Mouse (Mus musculus): ENCODE results near the gene Pabpc1l. TPM values are rescaled to one million over a fixed set of nuclear protein-coding genes. Genes with fewer than 3 reads are reported as not detected.

Pabpc1l gene
- 1.5 and 1.6 TPM in 2 replicates for polyA plus RNA-seq (2014; fragmentation: Nextera tagmentation; extraction: Ambion mirVana)

GRCm38 (mm10) chr2:164025150-164025549 lies at the start of gene Pabpc1l:
Gene Pabpc1l (plus strand): TSS chr2:164025450.
- Histone ChIP-seq H3K9me3 (ENCODE audit: control insufficient read depth, low read length) (no peaks in the 10 kb centered on the region), H3K27ac (ENCODE audit: low read depth, low read length) (no peak within 1 kb of the TSS), H3K4me2 (ENCODE audit: low read depth) (no peak within 1 kb of the TSS), H3K36me3 (ENCODE audit: control insufficient read depth, insufficient read depth, low read length) (no peaks in the 10 kb centered on the region), H3K4me3 (ENCODE audit: low read depth, low read length) (no peak within 1 kb of the TSS), H3K27me3 (ENCODE audit: control insufficient read depth, insufficient read depth, low read length) (no peaks in the 10 kb centered on the region), H3K9ac (ENCODE audit: low read length) (no peak within 1 kb of the TSS), H3K4me1 (ENCODE audit: control insufficient read depth, insufficient read depth, low read length) (no peaks in the 10 kb centered on the region)
- DNase-seq (ENCODE audit: low spot score) (no peak), ATAC-seq (ENCODE audit: insufficient read depth, low FRiP score, low TSS enrichment) (no peak)
- WGBS: 83% methylated on average over 16 of the region's 16 CpGs

- Histone ChIP-seq H3K4me3 (ENCODE audit: low read depth, low read length) (no peak overlapping the region), H3K9me3 (ENCODE audit: control insufficient read depth, low read length) (no peaks in the 10 kb centered on the region), H3K4me2 (ENCODE audit: low read depth) (no peak overlapping the region), H3K27ac (ENCODE audit: low read depth, low read length) (no peak overlapping the region), H3K27me3 (ENCODE audit: control insufficient read depth, insufficient read depth, low read length) (no peaks in the 10 kb centered on the region), H3K4me1 (ENCODE audit: control insufficient read depth, insufficient read depth, low read length) (no peaks in the 10 kb centered on the region), H3K9ac (ENCODE audit: low read length) (no peak overlapping the region), H3K36me3 (ENCODE audit: control insufficient read depth, insufficient read depth, low read length) (no peaks in the 10 kb centered on the region)
- ATAC-seq (ENCODE audit: insufficient read depth, low FRiP score, low TSS enrichment) (no peak), DNase-seq (ENCODE audit: low spot score) (no peak)
- WGBS: 85% methylated on average over 6 of the region's 7 CpGs
These were observed 48.8 kb upstream of the Pabpc1l start for GRCm38 (mm10) chr2:163976448-163976847.

GRCm38 (mm10) chr2:163987233-163987632 lies 38.0 kb upstream of the Pabpc1l start:
- 87% methylated on average over 8 of the region's 8 CpGs for WGBS
- Histone ChIP-seq H3K4me1 (ENCODE audit: control insufficient read depth, insufficient read depth, low read length) (no peaks in the 10 kb centered on the region), H3K9ac (ENCODE audit: low read length) (no peak overlapping the region), H3K27ac (ENCODE audit: low read depth, low read length) (no peak overlapping the region), H3K36me3 (ENCODE audit: control insufficient read depth, insufficient read depth, low read length) (no peaks in the 10 kb centered on the region), H3K27me3 (ENCODE audit: control insufficient read depth, insufficient read depth, low read length) (no peaks in the 10 kb centered on the region), H3K9me3 (ENCODE audit: control insufficient read depth, low read length) (no peaks in the 10 kb centered on the region), H3K4me2 (ENCODE audit: low read depth) (no peak overlapping the region), H3K4me3 (ENCODE audit: low read depth, low read length) (no peak overlapping the region)
- no peak for ATAC-seq (ENCODE audit: insufficient read depth, low FRiP score, low TSS enrichment)
- no peak for DNase-seq (ENCODE audit: low spot score)

- H3K4me3 ChIP-seq (ENCODE audit: low read depth, low read length): no peak overlapping the region
- no peak for ATAC-seq (ENCODE audit: insufficient read depth, low FRiP score, low TSS enrichment)
- no peak overlapping the region for H3K4me2 ChIP-seq (ENCODE audit: low read depth)
- H3K27ac ChIP-seq (ENCODE audit: low read depth, low read length): no peak overlapping the region
- H3K9ac ChIP-seq (ENCODE audit: low read length): no peak overlapping the region
- no peaks in the 10 kb centered on the region for H3K36me3 ChIP-seq (ENCODE audit: control insufficient read depth, insufficient read depth, low read length)
- DNase-seq (ENCODE audit: low spot score): no peak
- H3K27me3 ChIP-seq (ENCODE audit: control insufficient read depth, insufficient read depth, low read length): no peaks in the 10 kb centered on the region
- peaks cover 2% of the 10 kb centered on the region; the same call in 1 of the 2 replicates for H3K4me1 ChIP-seq (ENCODE audit: control insufficient read depth, insufficient read depth, low read length)
- no peaks in the 10 kb centered on the region for H3K9me3 ChIP-seq (ENCODE audit: control insufficient read depth, low read length)
- 92% methylated on average over 2 of the region's 2 CpGs for WGBS
These were observed 32.4 kb upstream of the Pabpc1l start for GRCm38 (mm10) chr2:163992871-163993270.

- no peak for ATAC-seq (ENCODE audit: insufficient read depth, low FRiP score, low TSS enrichment)
- WGBS: under 1% methylated on average over 13 of the region's 14 CpGs
- H3K4me2 ChIP-seq (ENCODE audit: low read depth): peak within 1 kb of the TSS; percentile 76
- peak within 1 kb of the TSS; percentile 94 for H3K27ac ChIP-seq (ENCODE audit: low read depth, low read length)
- DNase-seq (ENCODE audit: low spot score): no peak
- peak within 1 kb of the TSS; percentile 78 for H3K4me3 ChIP-seq (ENCODE audit: low read depth, low read length)
- H3K9ac ChIP-seq (ENCODE audit: low read length): peak within 1 kb of the TSS; percentile 96
- no peaks in the 10 kb centered on the region for H3K9me3 ChIP-seq (ENCODE audit: control insufficient read depth, low read length)
- H3K27me3 ChIP-seq (ENCODE audit: control insufficient read depth, insufficient read depth, low read length): no peaks in the 10 kb centered on the region
- peaks cover 2% of the 10 kb centered on the region; the same call in 1 of the 2 replicates for H3K4me1 ChIP-seq (ENCODE audit: control insufficient read depth, insufficient read depth, low read length)
- H3K36me3 ChIP-seq (ENCODE audit: control insufficient read depth, insufficient read depth, low read length): no peaks in the 10 kb centered on the region
These were observed 30.6 kb upstream of the Pabpc1l start, which contains the start of gene Ywhab for GRCm38 (mm10) chr2:163994654-163994976. Gene Ywhab (plus strand): TSS chr2:163994960.

- no peaks in the 10 kb centered on the region for H3K27me3 ChIP-seq (ENCODE audit: control insufficient read depth, insufficient read depth, low read length)
- peak; percentile 100 for ATAC-seq (ENCODE audit: insufficient read depth, low FRiP score, low TSS enrichment)
- H3K36me3 ChIP-seq (ENCODE audit: control insufficient read depth, insufficient read depth, low read length): no peaks in the 10 kb centered on the region
- DNase-seq (ENCODE audit: low spot score): peak; percentile 94
- peak overlapping the region; percentile 94 for H3K27ac ChIP-seq (ENCODE audit: low read depth, low read length)
- H3K4me1 ChIP-seq (ENCODE audit: control insufficient read depth, insufficient read depth, low read length): peaks cover 2% of the 10 kb centered on the region; the same call in 1 of the 2 replicates
- peak overlapping the region; percentile 96 for H3K9ac ChIP-seq (ENCODE audit: low read length)
- peak overlapping the region; percentile 76 for H3K4me2 ChIP-seq (ENCODE audit: low read depth)
- no peaks in the 10 kb centered on the region for H3K9me3 ChIP-seq (ENCODE audit: control insufficient read depth, low read length)
- WGBS: under 1% methylated on average over 76 of the region's 79 CpGs
- peak overlapping the region; percentile 78 for H3K4me3 ChIP-seq (ENCODE audit: low read depth, low read length)
These were observed 30.0 kb upstream of the Pabpc1l start for GRCm38 (mm10) chr2:163994977-163995862.

- no peaks in the 10 kb centered on the region for H3K9me3 ChIP-seq (ENCODE audit: control insufficient read depth, low read length)
- H3K4me2 ChIP-seq (ENCODE audit: low read depth): peak overlapping the region; percentile 76
- no peaks in the 10 kb centered on the region for H3K36me3 ChIP-seq (ENCODE audit: control insufficient read depth, insufficient read depth, low read length)
- peak overlapping the region; percentile 78 for H3K4me3 ChIP-seq (ENCODE audit: low read depth, low read length)
- ATAC-seq (ENCODE audit: insufficient read depth, low FRiP score, low TSS enrichment): no peak
- no peak overlapping the region for H3K27ac ChIP-seq (ENCODE audit: low read depth, low read length)
- H3K27me3 ChIP-seq (ENCODE audit: control insufficient read depth, insufficient read depth, low read length): no peaks in the 10 kb centered on the region
- H3K4me1 ChIP-seq (ENCODE audit: control insufficient read depth, insufficient read depth, low read length): peaks cover 2% of the 10 kb centered on the region; the same call in 1 of the 2 replicates
- no peak for DNase-seq (ENCODE audit: low spot score)
- 88% methylated on average over 6 of the region's 6 CpGs for WGBS
- peak overlapping the region; percentile 96; the same call in 1 of the 2 replicates for H3K9ac ChIP-seq (ENCODE audit: low read length)
These were observed 29.0 kb upstream of the Pabpc1l start for GRCm38 (mm10) chr2:163996275-163996674.

- H3K27ac ChIP-seq (ENCODE audit: low read depth, low read length): no peak overlapping the region
- H3K27me3 ChIP-seq (ENCODE audit: control insufficient read depth, insufficient read depth, low read length): no peaks in the 10 kb centered on the region
- no peak overlapping the region for H3K4me2 ChIP-seq (ENCODE audit: low read depth)
- 84% methylated on average over 5 of the region's 5 CpGs for WGBS
- H3K9ac ChIP-seq (ENCODE audit: low read length): no peak overlapping the region
- no peaks in the 10 kb centered on the region for H3K9me3 ChIP-seq (ENCODE audit: control insufficient read depth, low read length)
- no peak for DNase-seq (ENCODE audit: low spot score)
- H3K4me3 ChIP-seq (ENCODE audit: low read depth, low read length): no peak overlapping the region
- no peak for ATAC-seq (ENCODE audit: insufficient read depth, low FRiP score, low TSS enrichment)
- no peaks in the 10 kb centered on the region for H3K36me3 ChIP-seq (ENCODE audit: control insufficient read depth, insufficient read depth, low read length)
- H3K4me1 ChIP-seq (ENCODE audit: control insufficient read depth, insufficient read depth, low read length): peaks cover 2% of the 10 kb centered on the region; the same call in 1 of the 2 replicates
These were observed 28.4 kb upstream of the Pabpc1l start for GRCm38 (mm10) chr2:163996899-163997298.

- WGBS: 94% methylated on average over 6 of the region's 6 CpGs
- H3K9me3 ChIP-seq (ENCODE audit: control insufficient read depth, low read length): no peaks in the 10 kb centered on the region
- peaks cover 2% of the 10 kb centered on the region; the same call in 1 of the 2 replicates for H3K4me1 ChIP-seq (ENCODE audit: control insufficient read depth, insufficient read depth, low read length)
- no peak overlapping the region for H3K4me3 ChIP-seq (ENCODE audit: low read depth, low read length)
- H3K27me3 ChIP-seq (ENCODE audit: control insufficient read depth, insufficient read depth, low read length): no peaks in the 10 kb centered on the region
- H3K4me2 ChIP-seq (ENCODE audit: low read depth): no peak overlapping the region
- H3K27ac ChIP-seq (ENCODE audit: low read depth, low read length): no peak overlapping the region
- H3K9ac ChIP-seq (ENCODE audit: low read length): no peak overlapping the region
- ATAC-seq (ENCODE audit: insufficient read depth, low FRiP score, low TSS enrichment) (no peak), DNase-seq (ENCODE audit: low spot score) (no peak)
- H3K36me3 ChIP-seq (ENCODE audit: control insufficient read depth, insufficient read depth, low read length): no peaks in the 10 kb centered on the region
These were observed 26.3 kb upstream of the Pabpc1l start for GRCm38 (mm10) chr2:163998981-163999380.
